Mouse (Mus musculus) adrenal gland, adult 8-10 months (tissue): Measurements from ENCODE around the gene Plb1. TPM values are rescaled to one million over a fixed set of nuclear protein-coding genes. Genes with fewer than 3 reads are reported as not detected.

ENCODE experiments used
- DNase-seq: peaks from one replicate; pipeline ENCODE4 v3.0.0; 2022
- total RNA-seq, 4 experiments: library from RNA; stranded (reverse); gene quantifications; 2 replicates each; pipeline ENCODE4 v1.2.4; 2022

The Plb1 gene
- total RNA-seq, 4 experiments from 2014 or later, result 0.12 to 0.28 TPM; not detected in 2

GRCm38 (mm10) chr5:32260751-32261150 lies 28.2 kb downstream of the Plb1 start:
- DNase-seq, result no peak

GRCm38 (mm10) chr5:32261251-32261650 lies 28.7 kb downstream of the Plb1 start:
- DNase-seq, result no peak

- DNase-seq, result no peak
Measured at GRCm38 (mm10) chr5:32262534-32262933, 30.0 kb downstream of the Plb1 start.

- no peak for DNase-seq
Measured at GRCm38 (mm10) chr5:32272502-32272901, 40.0 kb downstream of the Plb1 start.

GRCm38 (mm10) chr5:32278000-32278694 lies 45.6 kb downstream of the Plb1 start:
- DNase-seq, result no peak

GRCm38 (mm10) chr5:32280066-32280465 lies 47.6 kb downstream of the Plb1 start:
- DNase-seq, result no peak

GRCm38 (mm10) chr5:32282345-32282744 lies 49.8 kb downstream of the Plb1 start:
- no peak for DNase-seq

GRCm38 (mm10) chr5:32283457-32283856 lies 50.9 kb downstream of the Plb1 start:
- DNase-seq, result peak; percentile 8

GRCm38 (mm10) chr5:32286315-32286714 lies 53.8 kb downstream of the Plb1 start:
- no peak for DNase-seq

- no peak for DNase-seq
Measured at GRCm38 (mm10) chr5:32288021-32288420, 55.5 kb downstream of the Plb1 start.

- no peak for DNase-seq
Measured at GRCm38 (mm10) chr5:32291316-32291715, 58.8 kb downstream of the Plb1 start.

- peak; percentile 37 for DNase-seq
Measured at GRCm38 (mm10) chr5:32302991-32303921, 70.7 kb downstream of the Plb1 start.

GRCm38 (mm10) chr5:32307106-32307505 lies 74.6 kb downstream of the Plb1 start:
- no peak for DNase-seq

GRCm38 (mm10) chr5:32308647-32309046 lies 76.1 kb downstream of the Plb1 start:
- no peak for DNase-seq

- no peak for DNase-seq
Measured at GRCm38 (mm10) chr5:32309714-32310113, 77.2 kb downstream of the Plb1 start.

- DNase-seq, result no peak
Measured at GRCm38 (mm10) chr5:32310802-32311201, 78.3 kb downstream of the Plb1 start.

- no peak for DNase-seq
Measured at GRCm38 (mm10) chr5:32311589-32312166, 79.2 kb downstream of the Plb1 start.

- no peak for DNase-seq
Measured at GRCm38 (mm10) chr5:32313671-32314070, 81.2 kb downstream of the Plb1 start.

- no peak for DNase-seq
Measured at GRCm38 (mm10) chr5:32314731-32315130, 82.2 kb downstream of the Plb1 start.

- peak; percentile 33 for DNase-seq
Measured at GRCm38 (mm10) chr5:32322146-32322811, 89.8 kb downstream of the Plb1 start.

- DNase-seq, result no peak
Measured at GRCm38 (mm10) chr5:32328139-32328538, 95.6 kb downstream of the Plb1 start.

GRCm38 (mm10) chr5:32332591-32332990 lies 100.1 kb downstream of the Plb1 start:
- no peak for DNase-seq

GRCm38 (mm10) chr5:32335172-32335571 lies 102.7 kb downstream of the Plb1 start:
- DNase-seq, result no peak
